Mouse (Mus musculus) cerebellum, adult 2 months (tissue): ENCODE measurements at regions not wholly inside any gene's neighbourhood (a gene's known extent, or its start where the extent isn't known, plus 50 kb on each side); places are given as distances from the start of the nearest gene placed in this dataset.

ENCODE experiments used
- CTCF ChIP-seq: fragments of 200-500 bp; IDR thresholded peaks from 2 replicates; pipeline ENCODE4 v1.5.1; 2011; ENCODE audit warnings: low read depth, mild to moderate bottlenecking, control low read depth, low read length, moderate library complexity, borderline replicate concordance; ENCODE audit not compliant: insufficient read depth
- POLR2A ChIP-seq: fragments of 200-500 bp; IDR thresholded peaks from 2 replicates; pipeline ENCODE4 v1.6.1; 2011; ENCODE audit warnings: low read length, control low read depth, borderline replicate concordance; ENCODE audit not compliant: insufficient read depth

- TF ChIP-seq CTCF: no peak
- no peak for TF ChIP-seq POLR2A
These were observed 396.9 kb upstream of the Tbx3 start for GRCm38 (mm10) chr5:119273615-119274014.
